Mouse (Mus musculus): ENCODE data around the gene Kcnq1.

DNA sequence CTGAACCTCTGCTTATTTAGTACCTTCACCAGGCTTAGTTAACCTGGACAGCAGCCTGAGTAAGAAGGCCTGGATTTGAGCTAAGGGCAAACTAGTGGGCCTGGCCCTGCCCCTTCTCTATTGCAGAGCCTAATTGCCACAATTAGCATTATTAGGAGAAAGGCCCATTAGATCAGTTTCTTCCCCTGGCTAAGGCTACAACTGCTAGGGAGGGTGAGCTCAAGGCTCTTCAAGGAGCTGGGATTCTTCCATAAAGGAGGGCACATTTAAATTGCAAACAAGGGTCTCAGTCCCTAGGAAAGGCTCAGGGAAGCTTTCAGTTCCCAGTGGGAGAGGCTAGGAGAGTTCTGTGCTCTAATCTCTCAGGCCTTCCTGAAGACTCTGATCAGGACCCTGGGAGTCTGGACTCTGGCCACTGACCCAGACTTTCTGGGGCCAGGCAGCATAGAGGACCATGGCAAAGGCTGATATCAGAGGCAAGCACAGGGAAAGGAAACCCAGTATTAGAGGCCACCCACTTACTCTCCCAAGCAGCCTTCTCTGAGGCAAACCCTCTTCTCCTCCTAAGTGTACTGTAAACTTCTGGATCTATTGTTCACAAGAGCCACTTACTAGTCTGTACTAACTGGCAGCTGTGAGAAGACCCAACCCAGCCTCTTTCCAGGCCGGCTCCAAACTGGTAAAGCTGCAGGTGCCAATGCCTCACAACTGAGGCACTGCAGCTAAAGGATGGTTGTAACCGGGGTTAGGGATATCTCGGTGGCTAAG is 183.1 kb downstream of the Kcnq1 start:
- no peak for TF ChIP-seq CTCF (IDR thresholded peaks at IDR 0.05; ENCODE audit: borderline replicate concordance, insufficient read depth, low read depth, low read length)
- no peak for TF ChIP-seq POLR2A (IDR thresholded peaks at IDR 0.05; ENCODE audit: borderline replicate concordance, insufficient read depth, low read length)
